In the genomic region with DNA sequence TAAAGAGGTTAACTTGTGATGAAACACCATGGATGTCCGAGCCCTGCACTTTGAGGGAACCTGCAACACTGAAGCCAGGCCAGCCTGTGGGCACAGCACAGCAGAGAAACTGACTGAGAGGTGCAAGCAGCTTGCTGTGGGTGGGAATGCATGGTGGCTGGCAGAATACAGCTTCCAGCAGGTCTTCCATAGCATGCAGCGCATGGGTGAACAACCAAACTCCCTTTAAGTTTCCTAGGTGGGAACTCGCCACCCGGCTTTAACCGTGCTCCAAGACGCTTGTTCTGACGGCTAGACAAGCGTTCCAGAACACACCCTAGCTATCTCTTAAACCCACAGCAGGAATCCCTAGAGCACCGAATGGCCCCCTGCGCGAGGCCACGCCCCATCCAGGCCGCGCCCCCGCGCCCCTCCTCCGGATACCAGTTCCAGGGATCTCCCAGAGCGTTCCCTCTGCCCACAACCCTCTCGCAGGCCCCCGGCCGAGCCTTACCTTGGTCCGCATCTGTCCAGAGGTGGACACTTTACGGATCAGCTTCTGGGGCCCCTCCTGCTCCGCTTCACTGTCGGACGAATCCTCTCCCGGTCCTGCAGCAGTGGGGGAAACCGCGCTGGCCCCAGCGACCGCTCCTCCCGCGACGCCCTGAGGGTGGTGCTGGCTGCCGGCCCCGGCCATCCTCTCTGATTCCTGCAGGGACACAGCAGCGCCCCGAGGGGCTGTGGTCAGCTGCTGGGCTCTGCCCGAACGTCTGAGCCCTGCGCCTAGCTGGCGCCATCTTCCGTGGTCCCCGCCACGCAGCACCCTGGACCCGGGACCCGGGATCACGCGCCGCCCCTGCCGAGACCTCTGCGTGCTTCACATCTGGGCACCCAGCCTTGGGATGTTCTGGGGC, we compare ENCODE assay signal across 8 mouse cellular contexts. TPM values are rescaled to one million over a fixed set of nuclear protein-coding genes. Genes with fewer than 3 reads are reported as not detected.
A peak's percentile ranks its signal among the peaks of the same experiment; 100 is the strongest.
DNase-seq lines count a peak whose midpoint lies in the region; ATAC-seq and TF ChIP-seq lines count a peak whose summit lies in the region.

No protein-coding gene starts in this region.

- H3K4me1 ChIP-seq in spleen, adult 2 months (ENCODE audit: control insufficient read depth, insufficient read depth, insufficient read length) = no peaks in the 10 kb centered on the region
- H3K4me1 ChIP-seq in intestine, embryonic 14.5 days (replicated peaks; ENCODE audit: control insufficient read depth, insufficient read depth, low read length) = peaks cover 8% of the 10 kb centered on the region
- H3K4me1 ChIP-seq in limb, embryonic 14.5 days (ENCODE audit: control insufficient read depth, insufficient read depth, low read length) = peaks cover 8% of the 10 kb centered on the region; the same call in 1 of the 2 replicates
- peaks cover 18% of the 10 kb centered on the region for H3K4me1 ChIP-seq in midbrain, embryonic 12.5 days
- H3K4me1 ChIP-seq in stomach, embryonic 14.5 days (ENCODE audit: control insufficient read depth, insufficient read depth, low read length) = peaks cover 9% of the 10 kb centered on the region; the same call in 1 of the 2 replicates

- peak overlapping the region; percentile 58 for H3K9ac ChIP-seq in intestine, embryonic 14.5 days (ENCODE audit: low read length)
- peak overlapping the region; percentile 68 for H3K9ac ChIP-seq in limb, embryonic 14.5 days (ENCODE audit: low read depth, low read length, severe bottlenecking)
- peak overlapping the region; percentile 75 for H3K9ac ChIP-seq in midbrain, embryonic 12.5 days (replicated peaks)
- H3K9ac ChIP-seq in stomach, embryonic 14.5 days (replicated peaks; ENCODE audit: low read depth, low read length) = peak overlapping the region; percentile 57; the same call in 1 of the 2 replicates

- DNase-seq in spleen, adult 2 months (ENCODE audit: low read depth in 1 of 2, low spot score in 2 of 2) = no peak
- no peak for DNase-seq in spleen, adult 12 weeks (ENCODE audit: low spot score)
- DNase-seq in embryo, embryonic 10 days (ENCODE audit: low spot score) = peak; percentile 73
- DNase-seq in intestine, embryonic 14.5 days (ENCODE audit: low spot score) = peak; percentile 86
- DNase-seq in limb, embryonic 14.5 days (ENCODE audit: low spot score) = peak; percentile 36

- ATAC-seq in granulocyte monocyte progenitor cell, adult 5-6 weeks (replicated peaks; ENCODE audit: poor library complexity, severe bottlenecking) = peak; percentile 84
- peak; percentile 79 for ATAC-seq in intestine, embryonic 14.5 days (replicated peaks; ENCODE audit: low FRiP score, low TSS enrichment, low read depth)
- peak; percentile 26; the same call in 1 of the 2 replicates for ATAC-seq in limb, embryonic 14.5 days (ENCODE audit: low FRiP score, low read depth)
- peak; percentile 81 for ATAC-seq in midbrain, embryonic 12.5 days (ENCODE audit: low FRiP score, low read depth)
- ATAC-seq in stomach, embryonic 14.5 days (ENCODE audit: insufficient number of reproducible peaks, insufficient read depth, low FRiP score, low read depth) = peak; percentile 82

- 5% methylated on average over 52 of the region's 52 CpGs for WGBS in spleen, adult 2 months
- WGBS in intestine, embryonic 14.5 days = 1% methylated on average over 52 of the region's 52 CpGs
- under 1% methylated on average over 51 of the region's 52 CpGs for WGBS in limb, embryonic 14.5 days
- under 1% methylated on average over 52 of the region's 52 CpGs for WGBS in midbrain, embryonic 12.5 days
- WGBS in stomach, embryonic 14.5 days = 1% methylated on average over 52 of the region's 52 CpGs

- peak overlapping the region; percentile 45 for H3K4me3 ChIP-seq in spleen, adult 2 months (ENCODE audit: extremely low read depth, insufficient read depth, insufficient read length)
- H3K4me3 ChIP-seq in intestine, embryonic 14.5 days (ENCODE audit: low read depth, low read length) = peak overlapping the region; percentile 51
- H3K4me3 ChIP-seq in limb, embryonic 14.5 days (replicated peaks; ENCODE audit: low read length) = peak overlapping the region; percentile 64
- H3K4me3 ChIP-seq in midbrain, embryonic 12.5 days = peak overlapping the region; percentile 52
- H3K4me3 ChIP-seq in stomach, embryonic 14.5 days (ENCODE audit: low read depth, low read length) = peak overlapping the region; percentile 62

- no peak for TF ChIP-seq POLR2A in spleen, adult 2 months (IDR thresholded peaks at IDR 0.05; ENCODE audit: low read depth, low read length)
- no peak for TF ChIP-seq POLR2A in limb, embryonic 14.5 days (IDR thresholded peaks at IDR 0.05; ENCODE audit: borderline replicate concordance, extremely low read depth, insufficient read depth, insufficient read length)

- H3K4me2 ChIP-seq in intestine, embryonic 14.5 days (ENCODE audit: low read length) = peak overlapping the region; percentile 94
- H3K4me2 ChIP-seq in limb, embryonic 14.5 days (replicated peaks; ENCODE audit: low read depth, low read length, severe bottlenecking) = peak overlapping the region; percentile 92
- H3K4me2 ChIP-seq in midbrain, embryonic 12.5 days (replicated peaks) = peak overlapping the region; percentile 98
- peak overlapping the region; percentile 91 for H3K4me2 ChIP-seq in stomach, embryonic 14.5 days (replicated peaks; ENCODE audit: low read depth, low read length)

- no peaks in the 10 kb centered on the region for H3K36me3 ChIP-seq in spleen, adult 2 months (ENCODE audit: control insufficient read depth, insufficient read depth, low read length)
- no peaks in the 10 kb centered on the region for H3K36me3 ChIP-seq in intestine, embryonic 14.5 days (ENCODE audit: control insufficient read depth, insufficient read depth, low read length)
- no peaks in the 10 kb centered on the region for H3K36me3 ChIP-seq in limb, embryonic 14.5 days (ENCODE audit: control insufficient read depth, insufficient read depth, low read length)
- H3K36me3 ChIP-seq in midbrain, embryonic 12.5 days = no peaks in the 10 kb centered on the region
- no peaks in the 10 kb centered on the region for H3K36me3 ChIP-seq in stomach, embryonic 14.5 days (ENCODE audit: control insufficient read depth, insufficient read depth, low read length)

- no peaks in the 10 kb centered on the region for H3K9me3 ChIP-seq in intestine, embryonic 14.5 days (ENCODE audit: control insufficient read depth, low read length)
- H3K9me3 ChIP-seq in limb, embryonic 14.5 days (ENCODE audit: control insufficient read depth, low read length) = no peaks in the 10 kb centered on the region
- H3K9me3 ChIP-seq in midbrain, embryonic 12.5 days = no peaks in the 10 kb centered on the region
- H3K9me3 ChIP-seq in stomach, embryonic 14.5 days (ENCODE audit: control insufficient read depth, low read depth, low read length) = no peaks in the 10 kb centered on the region

- no peak overlapping the region for H3K27ac ChIP-seq in spleen, adult 2 months (ENCODE audit: insufficient read depth, low read length)
- peak overlapping the region; percentile 59; the same call in 1 of the 2 replicates for H3K27ac ChIP-seq in intestine, embryonic 14.5 days (ENCODE audit: low read depth)
- no peak overlapping the region for H3K27ac ChIP-seq in limb, embryonic 14.5 days (replicated peaks; ENCODE audit: low read depth, low read length)
- H3K27ac ChIP-seq in midbrain, embryonic 12.5 days (replicated peaks) = no peak overlapping the region
- H3K27ac ChIP-seq in stomach, embryonic 14.5 days (ENCODE audit: low read length) = no peak overlapping the region; the same call in 1 of the 2 replicates

- no peaks in the 10 kb centered on the region for H3K27me3 ChIP-seq in spleen, adult 2 months (ENCODE audit: control insufficient read depth, insufficient read depth, low read length)
- H3K27me3 ChIP-seq in intestine, embryonic 14.5 days (replicated peaks; ENCODE audit: control insufficient read depth, insufficient read depth, low read length) = no peaks in the 10 kb centered on the region
- no peaks in the 10 kb centered on the region for H3K27me3 ChIP-seq in limb, embryonic 14.5 days (ENCODE audit: control insufficient read depth, insufficient read depth, low read length)
- peaks cover 42% of the 10 kb centered on the region for H3K27me3 ChIP-seq in midbrain, embryonic 12.5 days
- no peaks in the 10 kb centered on the region for H3K27me3 ChIP-seq in stomach, embryonic 14.5 days (ENCODE audit: control insufficient read depth, insufficient read depth, low read length)

- no peak for TF ChIP-seq CTCF in spleen, adult 2 months (IDR thresholded peaks at IDR 0.05; ENCODE audit: extremely low read depth, insufficient read depth, insufficient read length, insufficient replicate concordance)

RNA-seq across cellular contexts. Expression of a gene that starts 7.9 kb away (rescaled TPM):
- polyA plus RNA-seq in spleen, adult 2 months (2012; rRNA removed) = 0.69 and 0.82 TPM in 2 replicates
- total RNA-seq in granulocyte monocyte progenitor cell, adult 5-6 weeks (2014; fragmentation: Nextera tagmentation) = 1.0 and 1.5 TPM in 2 replicates
- 1.3 and 1.5 TPM in 2 replicates for total RNA-seq in granulocyte monocyte progenitor cell, adult 5-6 weeks (2017)
- polyA plus RNA-seq in intestine, embryonic 14.5 days (2014; fragmentation: Nextera tagmentation; extraction: Ambion mirVana) = 2.0 and 2.1 TPM in 2 replicates
- polyA plus RNA-seq in limb, embryonic 14.5 days (2012; rRNA removed) = 2.1 and 2.3 TPM in 2 replicates
- polyA plus RNA-seq in limb, embryonic 14.5 days (2014; fragmentation: Nextera tagmentation; extraction: Ambion mirVana) = 2.2 TPM in 2 replicates
- polyA plus RNA-seq in midbrain, embryonic 12.5 days (2016; fragmentation: Nextera tagmentation; extraction: Ambion mirVana) = 1.6 and 1.8 TPM in 2 replicates
- polyA plus RNA-seq in stomach, embryonic 14.5 days (2014; fragmentation: Nextera tagmentation; extraction: Ambion mirVana) = 2.7 and 3.0 TPM in 2 replicates

Comparison
In these comparisons a context has a peak if more than half of its experiments do, and no peak if none do; other contexts are left out.
1. DNase-seq: peak in embryo, embryonic 10 days (single experiment), intestine, embryonic 14.5 days (single experiment) and limb, embryonic 14.5 days (single experiment); none in spleen, adult 2 months (0 of 2) and spleen, adult 12 weeks (single experiment).
2. ATAC-seq: peak in every context shown above with its lines; median percentile 84 in granulocyte monocyte progenitor cell, adult 5-6 weeks; 82 in stomach, embryonic 14.5 days; 81 in midbrain, embryonic 12.5 days; 79 in intestine, embryonic 14.5 days; 26 in limb, embryonic 14.5 days.
3. Peak in every context shown above with its lines, with median percentiles within 50 percentile points of each other: H3K4me3 ChIP-seq, H3K4me2 ChIP-seq and H3K9ac ChIP-seq.